10 mouse cellular contexts compared by ENCODE assay signal in genomic region chr9:96726336-96727131, GRCm38 (mm10). TPM values are rescaled to one million over a fixed set of nuclear protein-coding genes. Genes with fewer than 3 reads are reported as not detected.
DNase-seq lines count a peak whose midpoint lies in the region; ATAC-seq and TF ChIP-seq lines count a peak whose summit lies in the region.
"Had no signal": no experiment of that assay in that cellular context is flagged by ENCODE, and none has a peak within 500 bp of the region (broad histone marks: within the 10 kb centered on the region; RNA-seq: fewer than 3 reads in every experiment).

No protein-coding gene starts in this region.

- H3K4me1 ChIP-seq in heart, postnatal 0 days (ENCODE audit: control insufficient read depth, insufficient read depth): peaks cover 12% of the 10 kb centered on the region; the same call in 1 of the 2 replicates
- peaks cover 10% of the 10 kb centered on the region for H3K4me1 ChIP-seq in heart, adult 2 months (ENCODE audit: control insufficient read depth, insufficient read depth, low read length)
- H3K4me1 ChIP-seq in forebrain, embryonic 10.5 days: peaks cover 73% of the 10 kb centered on the region
- H3K4me1 ChIP-seq in midbrain, embryonic 10.5 days: peaks cover 45% of the 10 kb centered on the region
- H3K4me1 ChIP-seq: intestine, embryonic 15.5 days had no signal

- H3K4me2 ChIP-seq in heart, postnatal 0 days (ENCODE audit: low read depth, low read length): no peak overlapping the region
- H3K4me2 ChIP-seq: intestine, embryonic 15.5 days; limb, embryonic 15.5 days had no signal

- TF ChIP-seq EP300 in heart, postnatal 0 days (IDR thresholded peaks at IDR 0.05; ENCODE audit: low read depth): no peak
- TF ChIP-seq EP300 in heart, adult 2 months (IDR thresholded peaks at IDR 0.05; ENCODE audit: insufficient read depth, low read depth, low read length): no peak

- H3K27ac ChIP-seq in heart, postnatal 0 days (ENCODE audit: low read depth): peak overlapping the region; percentile 83
- no peak overlapping the region for H3K27ac ChIP-seq in heart, adult 2 months
- peak overlapping the region; percentile 83 for H3K27ac ChIP-seq in forebrain, embryonic 10.5 days
- H3K27ac ChIP-seq in midbrain, embryonic 10.5 days (replicated peaks): peak overlapping the region; percentile 73
- H3K27ac ChIP-seq: intestine, embryonic 15.5 days had no signal

- no peaks in the 10 kb centered on the region for H3K27me3 ChIP-seq in heart, postnatal 0 days (ENCODE audit: control insufficient read depth, insufficient read depth, low read length)
- H3K27me3 ChIP-seq in heart, adult 2 months (ENCODE audit: control insufficient read depth, insufficient read depth, low read length): no peaks in the 10 kb centered on the region
- H3K27me3 ChIP-seq in forebrain, embryonic 10.5 days (ENCODE audit: poor library complexity, severe bottlenecking): peaks cover 22% of the 10 kb centered on the region
- peaks cover 81% of the 10 kb centered on the region for H3K27me3 ChIP-seq in midbrain, embryonic 10.5 days (ENCODE audit: low read depth, poor library complexity, severe bottlenecking)
- H3K27me3 ChIP-seq: intestine, embryonic 15.5 days; limb, embryonic 15.5 days had no signal

- no peaks in the 10 kb centered on the region for H3K36me3 ChIP-seq in heart, postnatal 0 days (replicated peaks; ENCODE audit: control insufficient read depth, insufficient read depth, low read length)
- H3K36me3 ChIP-seq in heart, adult 2 months (ENCODE audit: control insufficient read depth, insufficient read depth, low read length): peaks cover 8% of the 10 kb centered on the region
- no peaks in the 10 kb centered on the region for H3K36me3 ChIP-seq in forebrain, embryonic 10.5 days (replicated peaks)
- H3K36me3 ChIP-seq in midbrain, embryonic 10.5 days: no peaks in the 10 kb centered on the region
- H3K36me3 ChIP-seq: intestine, embryonic 15.5 days; limb, embryonic 15.5 days had no signal

- H3K9me3 ChIP-seq in heart, postnatal 0 days (replicated peaks; ENCODE audit: control insufficient read depth, low read length): no peaks in the 10 kb centered on the region
- no peaks in the 10 kb centered on the region for H3K9me3 ChIP-seq in forebrain, embryonic 10.5 days
- H3K9me3 ChIP-seq in midbrain, embryonic 10.5 days (replicated peaks): no peaks in the 10 kb centered on the region
- H3K9me3 ChIP-seq: intestine, embryonic 15.5 days; limb, embryonic 15.5 days had no signal

- H3K9ac ChIP-seq in heart, postnatal 0 days (replicated peaks; ENCODE audit: low read depth, low read length): no peak overlapping the region
- no peak overlapping the region for H3K9ac ChIP-seq in heart, adult 2 months (ENCODE audit: low read depth, low read length)
- H3K9ac ChIP-seq: intestine, embryonic 15.5 days; limb, embryonic 15.5 days had no signal

- no peak for TF ChIP-seq POLR2A in heart, adult 2 months (IDR thresholded peaks at IDR 0.05; ENCODE audit: insufficient read depth, low read depth, low read length)
- TF ChIP-seq POLR2A in brain, embryonic 14.5 days (IDR thresholded peaks at IDR 0.05; ENCODE audit: borderline replicate concordance, extremely low read depth, insufficient read depth, insufficient read length, poor library complexity, severe bottlenecking): no peak

- 59% methylated on average over 14 of the region's 14 CpGs for WGBS in heart, postnatal 0 days
- WGBS in heart, adult 2 months: 68% methylated on average over 14 of the region's 14 CpGs
- WGBS in forebrain, embryonic 10.5 days: 43% methylated on average over 14 of the region's 14 CpGs
- 54% methylated on average over 14 of the region's 14 CpGs for WGBS in midbrain, embryonic 10.5 days

- ATAC-seq in heart, postnatal 0 days (ENCODE audit: insufficient read depth, low read depth): no peak
- ATAC-seq in megakaryocyte, adult 5-6 weeks (ENCODE audit: poor library complexity, severe bottlenecking): no peak
- ATAC-seq: intestine, embryonic 15.5 days had no signal

- no peak for TF ChIP-seq CTCF in heart, postnatal 0 days (IDR thresholded peaks at IDR 0.05; ENCODE audit: low read depth)
- no peak for TF ChIP-seq CTCF in heart, adult 2 months (IDR thresholded peaks at IDR 0.05)
- TF ChIP-seq CTCF in brain, embryonic 14.5 days (IDR thresholded peaks at IDR 0.05; ENCODE audit: borderline replicate concordance, extremely low read depth, insufficient read depth, insufficient read length): no peak

- intact Hi-C loops in heart, adult 2 months (cut with DNase I): no loop called here

- no peak for DNase-seq in heart, postnatal 0 days (ENCODE audit: low spot score)
- DNase-seq in heart, adult 2 months: no peak
- peak; percentile 88 for DNase-seq in brain, embryonic 14.5 days (ENCODE audit: low read depth)
- peak; percentile 30 for DNase-seq in forebrain, embryonic 10.5 days (ENCODE audit: extremely low spot score, low spot score)
- DNase-seq in midbrain, embryonic 10.5 days (ENCODE audit: low spot score): no peak
- DNase-seq in right cerebral cortex, postnatal 4 days: no peak
- DNase-seq in frontal cortex, adult 2 months (ENCODE audit: extremely low spot score in 1 of 2, low spot score in 1 of 2): no peak

- H3K4me3 ChIP-seq in heart, postnatal 0 days (ENCODE audit: low read depth, low read length): no peak overlapping the region
- H3K4me3 ChIP-seq in heart, adult 2 months: no peak overlapping the region
- H3K4me3 ChIP-seq in forebrain, embryonic 10.5 days: peak overlapping the region; percentile 11; the same call in 1 of the 2 replicates
- H3K4me3 ChIP-seq in midbrain, embryonic 10.5 days: 0 out of 2 replicates have a peak overlapping the region, but pooled peaks have one; percentile 11
- H3K4me3 ChIP-seq: intestine, embryonic 15.5 days; limb, embryonic 15.5 days had no signal

- H3K79me2 ChIP-seq in heart, adult 2 months (replicated peaks; ENCODE audit: control insufficient read depth, insufficient read depth, low read length): no peaks in the 10 kb centered on the region

RNA-seq across cellular contexts. Expression of gene Zbtb38, which starts 26.1 kb away (rescaled TPM):
- total RNA-seq in heart, postnatal 0 days (2014; rRNA removed; ENCODE audit: low replicate concordance): 31.8 and 44.5 TPM in 2 replicates
- polyA plus RNA-seq in heart, postnatal 0 days (2015; fragmentation: Nextera tagmentation; extraction: Ambion mirVana): 27.5 and 28.7 TPM in 2 replicates
- 10 to 100 TPM; 42.3 to 43.5 TPM for total RNA-seq in heart, adult 2 months (2021)
- polyA plus RNA-seq in heart, adult 2 months (2012; rRNA removed): 9.0 and 16.0 TPM in 2 replicates
- 8.3 and 15.0 TPM in 2 replicates for polyA plus RNA-seq in brain, embryonic 14.5 days (2012; rRNA removed)
- polyA plus RNA-seq in forebrain, embryonic 10.5 days (2016; fragmentation: Nextera tagmentation; extraction: Ambion mirVana): 9.0 and 9.4 TPM in 2 replicates
- 8.1 and 10.6 TPM in 2 replicates for polyA plus RNA-seq in midbrain, embryonic 10.5 days (2016; fragmentation: Nextera tagmentation; extraction: Ambion mirVana)
- 19.0 and 20.5 TPM in 2 replicates for polyA plus RNA-seq in frontal cortex, adult 2 months (2012; rRNA removed)
- total RNA-seq in megakaryocyte, adult 5-6 weeks (2015): 13.6 and 18.9 TPM in 2 replicates
- 18.7 and 19.8 TPM in 2 replicates for total RNA-seq in megakaryocyte, adult 5-6 weeks (2017)

Comparison
In these comparisons a context has a peak if more than half of its experiments do, and no peak if none do; other contexts are left out.
1. DNase-seq: peak in brain, embryonic 14.5 days (single experiment) and forebrain, embryonic 10.5 days (single experiment); none in heart, postnatal 0 days (single experiment), heart, adult 2 months (0 of 2), midbrain, embryonic 10.5 days (single experiment), right cerebral cortex, postnatal 4 days (single experiment) and frontal cortex, adult 2 months (0 of 2).
2. H3K4me3 ChIP-seq: peak in forebrain, embryonic 10.5 days (single experiment) and midbrain, embryonic 10.5 days (single experiment); none in heart, postnatal 0 days (single experiment) and heart, adult 2 months (single experiment).